Mouse (Mus musculus): Measurements from ENCODE around the gene Dlgap1.

DNA sequence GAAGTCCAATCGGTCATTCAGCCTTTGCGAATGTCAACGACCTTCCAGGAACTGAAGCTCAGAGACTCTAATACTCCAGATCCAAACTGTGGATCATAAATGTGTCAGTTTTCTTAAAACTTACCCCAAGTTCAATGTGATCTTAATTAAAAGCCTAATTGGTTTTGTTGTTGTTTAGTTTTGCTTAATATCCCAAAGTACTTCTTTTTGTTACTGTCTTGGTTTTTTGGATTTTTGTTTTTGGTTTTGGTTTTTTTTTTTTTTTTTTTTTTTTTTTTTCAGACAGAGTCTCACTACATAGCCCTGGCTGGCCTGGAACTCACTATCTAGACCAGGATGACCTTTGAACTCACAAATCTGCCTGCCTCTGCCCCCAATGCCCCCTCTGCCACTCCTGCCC is 765.9 kb downstream of the Dlgap1 start:
- TF ChIP-seq CTCF (IDR thresholded peaks at IDR 0.05; ENCODE audit: low read depth) (no peak), EP300 (IDR thresholded peaks at IDR 0.05; ENCODE audit: low read depth) (no peak)
